Mouse (Mus musculus) liver, embryonic 11.5 days (tissue): ENCODE measurements around the gene Mnat1. TPM values are rescaled to one million over a fixed set of nuclear protein-coding genes. Genes with fewer than 3 reads are reported as not detected.

Experiments used
- ATAC-seq: fragments of 200-750 bp; cut with Nextera tagmentation; replicated peaks from 2 replicates; pipeline ENCODE4 v1.8.0; 2017; ENCODE audit warnings: moderate number of reproducible peaks, mild to moderate bottlenecking, moderate TSS enrichment, moderate library complexity; ENCODE audit not compliant: low FRiP score
- DNase-seq: peaks from one replicate; pipeline ENCODE4 v3.0.0-alpha.2; 2017; ENCODE audit warnings: low spot score
- H3K27ac ChIP-seq: fragments of 300-500 bp; sonication (generic); 2 replicates; pipeline ENCODE4 v1.5.1; 2014; ENCODE audit warnings: mild to moderate bottlenecking, low read depth, low read length, control low read depth
- H3K27me3 ChIP-seq: fragments of 300-500 bp; sonication (generic); replicated peaks from 2 replicates; pipeline ENCODE4 v1.6.1; 2014; ENCODE audit warnings: low read length, mixed read lengths; ENCODE audit not compliant: control insufficient read depth, insufficient read depth
- H3K36me3 ChIP-seq: fragments of 300-500 bp; sonication (generic); 2 replicates; pipeline ENCODE4 v1.6.1; 2014; ENCODE audit warnings: mild to moderate bottlenecking, low read length, moderate library complexity, mixed read lengths; ENCODE audit not compliant: control insufficient read depth, insufficient read depth
- H3K4me1 ChIP-seq: fragments of 300-500 bp; sonication (generic); replicated peaks from 2 replicates; pipeline ENCODE4 v1.6.1; 2014; ENCODE audit warnings: low read length, mixed read lengths; ENCODE audit not compliant: control insufficient read depth, insufficient read depth
- H3K4me2 ChIP-seq: fragments of 300-500 bp; sonication (generic); 2 replicates; pipeline ENCODE4 v1.6.1; 2014; ENCODE audit warnings: mild to moderate bottlenecking, control low read depth, moderate library complexity
- H3K4me3 ChIP-seq: fragments of 300-500 bp; sonication (generic); 2 replicates; pipeline ENCODE4 v1.5.1; 2014; ENCODE audit warnings: low read depth, low read length, control low read depth
- H3K9ac ChIP-seq: fragments of 300-500 bp; sonication (generic); 2 replicates; pipeline ENCODE4 v1.6.1; 2014; ENCODE audit warnings: low read depth, low read length, control low read depth
- H3K9me3 ChIP-seq: fragments of 300-500 bp; sonication (generic); 2 replicates; pipeline ENCODE4 v1.6.1; 2016; ENCODE audit warnings: low read length, inconsistent platforms, mixed read lengths; ENCODE audit not compliant: control insufficient read depth
- WGBS: fragments of 180-500 bp; shearing (Covaris S2); extraction: QIAGEN DNeasy Blood & Tissue Kit; methylation state at CpG from one replicate; pipeline ENCODE4 v1.1.7; 2014; 5-methylcytosine and 5-hydroxymethylcytosine counted together
- polyA plus RNA-seq: library from polyadenylated mRNA; unstranded; fragments of >200 nt; fragmentation: Nextera tagmentation; extraction: Ambion mirVana; gene quantifications from 2 replicates; pipeline ENCODE4 v1.2.1, GENCODE M21; 2014

Gene Mnat1
- polyA plus RNA-seq, 1 experiment from 2014 or later = 30.5 TPM

DNA sequence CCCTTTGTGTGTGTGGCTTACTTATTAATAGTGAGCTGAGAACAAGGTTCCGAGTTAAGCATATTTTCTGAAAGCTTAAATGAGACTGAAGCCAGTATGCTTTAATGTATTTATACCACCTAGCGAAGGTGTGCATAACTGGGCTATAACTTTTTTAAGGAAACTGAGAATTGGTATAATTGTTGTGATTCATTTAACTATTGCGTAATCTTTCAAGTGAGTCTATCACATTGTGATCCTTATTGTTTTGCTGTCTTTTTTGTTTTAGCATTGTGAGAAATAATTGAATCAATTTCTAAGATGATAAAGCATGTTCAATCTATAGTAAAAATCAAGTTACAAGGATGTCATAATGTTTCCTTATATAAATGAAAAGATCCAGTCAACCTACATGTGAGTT lies 104.9 kb downstream of the Mnat1 start:
- 94% methylated on average over 3 of the region's 3 CpGs for WGBS
- Histone ChIP-seq H3K4me1 (no peaks in the 10 kb centered on the region), H3K27ac (no peak overlapping the region), H3K27me3 (no peaks in the 10 kb centered on the region), H3K4me3 (no peak overlapping the region), H3K4me2 (no peak overlapping the region), H3K9ac (no peak overlapping the region), H3K9me3 (no peaks in the 10 kb centered on the region), H3K36me3 (no peaks in the 10 kb centered on the region)
- ATAC-seq (no peak), DNase-seq (no peak)

DNA sequence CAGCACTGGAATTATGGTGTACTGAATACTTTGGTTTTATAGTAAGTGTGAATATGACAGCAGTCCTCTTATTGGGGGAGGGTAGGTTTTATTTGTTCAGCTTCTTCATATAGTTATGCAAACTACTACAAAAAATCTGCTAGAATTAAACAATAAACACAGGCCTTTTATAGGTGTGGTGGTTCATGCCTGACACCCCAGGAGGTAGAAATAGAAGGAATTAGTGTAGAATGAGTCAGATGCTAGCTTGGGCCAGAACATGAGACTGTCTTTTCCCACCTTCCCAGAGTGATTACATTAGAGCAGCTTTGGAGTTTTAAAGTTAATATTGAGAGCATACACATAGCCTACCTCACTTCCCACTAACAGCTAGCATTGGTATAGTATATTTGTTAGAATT lies 106.7 kb downstream of the Mnat1 start:
- Histone ChIP-seq H3K4me2 (no peak overlapping the region), H3K9ac (no peak overlapping the region), H3K9me3 (no peaks in the 10 kb centered on the region), H3K36me3 (no peaks in the 10 kb centered on the region), H3K27me3 (no peaks in the 10 kb centered on the region), H3K4me1 (no peaks in the 10 kb centered on the region), H3K27ac (no peak overlapping the region), H3K4me3 (no peak overlapping the region)
- DNase-seq = no peak
- no peak for ATAC-seq

DNA sequence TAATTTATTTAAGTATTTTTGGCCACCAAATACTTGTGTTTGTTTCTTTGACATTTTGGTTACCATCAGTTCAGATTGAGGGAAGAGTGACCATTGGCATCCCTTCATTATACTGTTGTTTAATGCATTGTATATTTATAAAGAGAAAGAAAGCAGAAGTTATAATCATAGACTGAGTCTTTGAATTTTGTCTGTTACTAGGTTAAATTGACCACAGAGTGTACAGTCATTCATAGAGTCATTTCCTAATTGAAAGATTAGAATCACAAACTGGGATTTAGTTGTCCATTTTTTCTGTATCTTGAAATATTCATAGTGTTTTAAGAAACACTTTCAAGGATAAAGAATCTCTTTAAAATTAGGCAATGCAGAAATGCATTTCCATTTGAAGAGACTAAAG lies 108.0 kb downstream of the Mnat1 start:
- DNase-seq = no peak
- Histone ChIP-seq H3K4me1 (no peaks in the 10 kb centered on the region), H3K9me3 (no peaks in the 10 kb centered on the region), H3K27ac (no peak overlapping the region), H3K27me3 (no peaks in the 10 kb centered on the region), H3K36me3 (no peaks in the 10 kb centered on the region), H3K9ac (no peak overlapping the region), H3K4me3 (no peak overlapping the region), H3K4me2 (no peak overlapping the region)
- ATAC-seq = no peak

DNA sequence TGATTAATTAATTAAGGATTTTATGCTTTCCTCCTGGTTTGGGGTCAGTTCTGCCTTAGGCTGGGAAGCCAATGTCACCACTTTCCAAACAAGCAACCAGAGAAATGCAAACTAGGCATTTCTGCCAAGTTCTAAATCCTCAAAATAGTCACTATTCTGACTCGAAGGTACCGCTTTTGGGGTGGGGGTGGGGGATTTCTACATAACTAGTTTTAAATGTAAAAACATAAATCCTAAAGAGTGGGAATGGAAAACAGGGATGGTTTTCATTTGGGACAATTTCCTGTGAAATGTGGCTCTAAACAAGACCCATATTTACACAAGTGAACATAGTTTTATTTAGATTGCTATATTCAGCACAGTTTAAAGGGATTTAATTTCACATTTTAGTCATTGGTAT lies 109.1 kb downstream of the Mnat1 start:
- no peak for ATAC-seq
- 78% methylated on average over 2 of the region's 2 CpGs for WGBS

DNA sequence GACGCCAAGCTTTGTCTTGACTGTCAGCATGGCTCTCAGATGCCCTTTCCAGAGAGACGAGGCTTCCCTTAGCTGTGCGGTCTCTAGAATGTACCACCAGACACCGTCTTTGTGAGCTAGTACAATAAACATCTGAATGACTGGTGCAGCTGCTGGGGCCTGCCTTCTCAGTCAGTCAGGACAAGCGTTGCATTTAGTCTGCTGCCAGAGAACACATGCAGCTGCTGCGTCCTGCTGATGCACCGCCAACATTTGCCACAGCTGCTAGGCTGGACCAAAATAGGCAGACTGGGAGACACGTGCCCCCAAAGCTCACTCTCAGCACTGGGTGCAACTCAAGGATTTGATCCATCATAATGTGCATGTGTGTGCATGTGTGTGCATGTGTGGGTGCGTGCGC lies 118.4 kb downstream of the Mnat1 start:
- Histone ChIP-seq H3K27me3 (no peaks in the 10 kb centered on the region), H3K9ac (no peak overlapping the region), H3K4me2 (no peak overlapping the region), H3K27ac (no peak overlapping the region), H3K4me3 (no peak overlapping the region), H3K9me3 (no peaks in the 10 kb centered on the region), H3K36me3 (no peaks in the 10 kb centered on the region), H3K4me1 (no peaks in the 10 kb centered on the region)
- DNase-seq (no peak), ATAC-seq (no peak)
- 88% methylated on average over 10 of the region's 10 CpGs for WGBS

More for the DNA sequence above, 109.1 kb downstream of the Mnat1 start:
- Histone ChIP-seq H3K4me1 (no peaks in the 10 kb centered on the region), H3K4me3 (no peak overlapping the region), H3K4me2 (no peak overlapping the region), H3K27ac (no peak overlapping the region), H3K9ac (no peak overlapping the region), H3K9me3 (no peaks in the 10 kb centered on the region), H3K36me3 (no peaks in the 10 kb centered on the region), H3K27me3 (no peaks in the 10 kb centered on the region)
- DNase-seq = no peak

DNA sequence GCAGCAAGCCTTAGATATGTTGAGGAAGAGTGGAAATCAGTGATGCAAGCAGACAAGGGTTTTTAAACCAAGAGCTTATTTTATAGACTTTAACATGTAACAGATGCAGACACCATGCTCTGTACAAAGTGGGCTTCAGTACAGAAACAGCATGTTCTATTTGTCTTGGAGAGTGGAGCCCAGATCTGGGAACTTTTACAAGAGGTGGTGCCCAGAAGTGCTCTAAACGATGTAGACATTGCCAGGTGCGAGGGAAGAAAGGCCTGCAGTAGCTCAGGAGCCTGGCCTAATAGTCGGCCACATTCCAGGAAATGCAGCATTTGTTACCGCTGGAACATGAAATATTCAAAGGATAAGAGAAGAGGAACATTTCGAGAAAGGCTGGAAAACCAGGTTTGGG lies 122.2 kb downstream of the Mnat1 start:
- H3K27me3 ChIP-seq = no peaks in the 10 kb centered on the region
- H3K9me3 ChIP-seq = no peaks in the 10 kb centered on the region
- WGBS = 81% methylated on average over 5 of the region's 5 CpGs
- H3K36me3 ChIP-seq = no peaks in the 10 kb centered on the region
- H3K4me3 ChIP-seq = no peak overlapping the region
- H3K9ac ChIP-seq = no peak overlapping the region
- DNase-seq (no peak), ATAC-seq (no peak)
- H3K4me2 ChIP-seq = no peak overlapping the region
- H3K27ac ChIP-seq = no peak overlapping the region
- H3K4me1 ChIP-seq = no peaks in the 10 kb centered on the region

DNA sequence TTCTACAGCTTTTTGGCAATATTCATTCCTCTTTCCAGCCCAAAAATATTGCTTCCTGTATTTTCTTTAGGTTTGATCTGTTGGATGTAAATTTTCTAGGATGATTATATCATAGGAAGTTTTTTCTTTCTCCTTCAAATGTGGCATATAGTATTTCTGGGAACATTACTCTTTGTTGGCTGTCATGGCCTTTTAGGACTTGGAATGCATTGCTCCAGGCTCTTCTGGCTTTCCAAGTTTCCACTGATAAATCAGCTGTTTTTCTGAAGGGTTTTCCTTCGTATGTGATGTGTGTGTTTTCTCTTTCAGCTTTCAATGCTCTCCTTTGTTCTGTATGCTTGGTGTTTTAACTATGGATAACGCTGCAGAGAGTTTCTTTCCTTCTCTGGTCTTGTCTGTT lies 131.5 kb downstream of the Mnat1 start:
- Histone ChIP-seq H3K36me3 (no peaks in the 10 kb centered on the region), H3K27me3 (no peaks in the 10 kb centered on the region), H3K9me3 (no peaks in the 10 kb centered on the region), H3K27ac (no peak overlapping the region), H3K4me1 (no peaks in the 10 kb centered on the region), H3K9ac (no peak overlapping the region), H3K4me3 (no peak overlapping the region), H3K4me2 (no peak overlapping the region)
- no peak for ATAC-seq
- no peak for DNase-seq
- 77% methylated on average over 2 of the region's 2 CpGs for WGBS

DNA sequence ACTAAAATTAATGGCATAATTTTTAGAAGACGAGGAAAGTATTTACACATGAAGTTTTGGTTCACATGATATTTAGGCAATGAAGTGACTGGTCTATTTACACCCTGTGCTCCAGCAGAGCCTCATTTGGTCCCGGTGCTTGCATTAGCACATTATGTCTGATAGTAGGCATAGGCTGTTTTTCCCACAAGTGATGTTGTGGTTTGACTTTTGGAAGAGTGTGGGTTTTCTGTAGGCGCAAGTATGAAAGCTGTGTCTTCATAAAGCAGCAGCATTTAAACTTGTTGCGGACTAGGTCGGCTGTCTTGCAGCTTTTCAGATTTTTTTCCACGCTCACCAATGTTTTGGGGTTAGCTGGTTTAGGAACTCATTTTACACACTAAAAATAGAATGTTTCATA lies 135.8 kb downstream of the Mnat1 start:
- WGBS = 91% methylated on average over 6 of the region's 6 CpGs
- Histone ChIP-seq H3K9me3 (no peaks in the 10 kb centered on the region), H3K9ac (no peak overlapping the region), H3K4me3 (no peak overlapping the region), H3K4me2 (no peak overlapping the region), H3K27ac (no peak overlapping the region), H3K27me3 (no peaks in the 10 kb centered on the region), H3K4me1 (no peaks in the 10 kb centered on the region), H3K36me3 (no peaks in the 10 kb centered on the region)
- no peak for ATAC-seq
- no peak for DNase-seq

DNA sequence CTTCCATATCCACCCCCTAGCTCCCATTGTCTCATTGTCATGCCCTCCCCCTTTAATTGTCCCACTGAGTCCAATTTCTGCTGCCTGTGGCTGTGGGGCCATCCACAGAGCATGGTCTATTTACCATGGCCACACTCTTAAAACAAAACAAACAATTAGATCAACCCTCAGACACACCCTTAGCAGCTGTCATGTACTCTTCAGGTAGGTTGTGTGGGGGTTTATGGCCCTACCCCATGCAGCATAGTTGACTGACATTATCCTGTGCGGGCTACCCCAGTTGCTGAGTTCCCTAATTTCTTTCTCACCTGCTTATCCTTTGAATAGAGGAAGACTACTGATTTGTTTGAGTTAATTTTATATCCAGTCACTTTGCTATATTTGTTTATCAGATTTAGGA lies 136.8 kb downstream of the Mnat1 start:
- H3K9ac ChIP-seq = no peak overlapping the region
- DNase-seq (no peak), ATAC-seq (no peak)
- 87% methylated on average over 1 of the region's 1 CpGs for WGBS
- H3K27me3 ChIP-seq = no peaks in the 10 kb centered on the region
- H3K4me3 ChIP-seq = no peak overlapping the region
- H3K4me1 ChIP-seq = no peaks in the 10 kb centered on the region
- no peak overlapping the region for H3K4me2 ChIP-seq
- H3K27ac ChIP-seq = no peak overlapping the region
- no peaks in the 10 kb centered on the region for H3K36me3 ChIP-seq
- no peaks in the 10 kb centered on the region for H3K9me3 ChIP-seq
